Comparison of ENCODE assay signal across 19 mouse cellular contexts in the genomic region with DNA sequence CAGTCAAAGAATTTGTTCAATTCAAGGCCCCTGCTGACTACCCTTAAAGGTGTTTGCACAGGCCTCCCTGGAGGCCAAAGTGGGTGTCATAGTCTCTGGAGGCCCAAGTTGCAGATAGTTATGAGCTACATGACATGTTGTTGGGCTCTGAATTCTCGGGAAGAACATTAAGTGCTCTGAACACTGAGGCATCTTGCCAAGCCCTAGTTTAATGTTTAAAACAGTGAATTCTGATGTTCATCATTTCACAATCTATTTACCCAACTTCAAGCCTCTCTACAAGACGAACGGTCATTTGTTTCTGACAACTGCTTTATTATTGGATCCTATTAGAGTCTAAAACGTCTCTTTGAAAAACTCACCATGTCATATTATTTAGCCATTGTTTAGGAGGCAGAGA.
DNase-seq lines count a peak whose midpoint lies in the region; ATAC-seq and TF ChIP-seq lines count a peak whose summit lies in the region.
"Had no signal": no experiment of that assay in that cellular context is flagged by ENCODE, and none has a peak within 500 bp of the region (broad histone marks: within the 10 kb centered on the region; RNA-seq: fewer than 3 reads in every experiment).

No protein-coding gene starts in this region.

- no peaks in the 10 kb centered on the region for H3K4me1 ChIP-seq in kidney, embryonic 16.5 days (ENCODE audit: insufficient read depth, low read length)
- no peaks in the 10 kb centered on the region for H3K4me1 ChIP-seq in liver, postnatal 0 days (ENCODE audit: insufficient read depth)
- H3K4me1 ChIP-seq in midbrain, embryonic 16.5 days (ENCODE audit: control insufficient read depth, insufficient read depth, low read length): no peaks in the 10 kb centered on the region
- H3K4me1 ChIP-seq: embryonic facial prominence, embryonic 12.5 days; forebrain, embryonic 15.5 days; heart, embryonic 15.5 days; hindbrain, embryonic 13.5 days had no signal

- 71% methylated on average over 4 of the region's 4 CpGs for WGBS in kidney, embryonic 16.5 days
- WGBS in liver, postnatal 0 days (ENCODE audit: insufficient replicate concordance): 74% methylated on average over 4 of the region's 4 CpGs
- WGBS in midbrain, embryonic 16.5 days: 92% methylated on average over 4 of the region's 4 CpGs

- no peak overlapping the region for H3K4me2 ChIP-seq in kidney, embryonic 16.5 days (replicated peaks; ENCODE audit: low read depth, low read length)
- H3K4me2 ChIP-seq in liver, postnatal 0 days (ENCODE audit: low read depth, low read length): no peak overlapping the region
- no peak overlapping the region for H3K4me2 ChIP-seq in midbrain, embryonic 16.5 days (ENCODE audit: low read length)
- H3K4me2 ChIP-seq: embryonic facial prominence, embryonic 12.5 days; forebrain, embryonic 15.5 days; heart, embryonic 11.5 days; heart, embryonic 15.5 days; hindbrain, embryonic 13.5 days had no signal

- H3K36me3 ChIP-seq in kidney, embryonic 16.5 days (ENCODE audit: insufficient read depth, low read length): no peaks in the 10 kb centered on the region
- H3K36me3 ChIP-seq in liver, postnatal 0 days (replicated peaks; ENCODE audit: insufficient read depth, low read length): no peaks in the 10 kb centered on the region
- no peaks in the 10 kb centered on the region for H3K36me3 ChIP-seq in midbrain, embryonic 16.5 days (ENCODE audit: control insufficient read depth, insufficient read depth, low read length)
- H3K36me3 ChIP-seq: embryonic facial prominence, embryonic 12.5 days; forebrain, embryonic 15.5 days; heart, embryonic 15.5 days; hindbrain, embryonic 13.5 days had no signal

- no peak for TF ChIP-seq CTCF in liver, postnatal 0 days (IDR thresholded peaks at IDR 0.05; ENCODE audit: low read depth)

- TF ChIP-seq EP300 in liver, postnatal 0 days (IDR thresholded peaks at IDR 0.05; ENCODE audit: low read depth): no peak

- no peak for ATAC-seq in kidney, embryonic 16.5 days (ENCODE audit: low FRiP score, low TSS enrichment)
- peak; percentile 23; the same call in 1 of the 2 replicates for ATAC-seq in liver, postnatal 0 days
- ATAC-seq in midbrain, embryonic 16.5 days: no peak
- ATAC-seq: forebrain, embryonic 15.5 days had no signal

- H3K27me3 ChIP-seq in kidney, embryonic 16.5 days (ENCODE audit: insufficient read depth, low read length): no peaks in the 10 kb centered on the region
- no peaks in the 10 kb centered on the region for H3K27me3 ChIP-seq in liver, postnatal 0 days (ENCODE audit: insufficient read depth, low read length)
- H3K27me3 ChIP-seq in midbrain, embryonic 16.5 days (ENCODE audit: control insufficient read depth, insufficient read depth, low read depth, low read length): no peaks in the 10 kb centered on the region
- H3K27me3 ChIP-seq: CH12.LX; embryonic facial prominence, embryonic 12.5 days; forebrain, embryonic 15.5 days; heart, embryonic 15.5 days; hindbrain, embryonic 13.5 days had no signal

- H3K9me3 ChIP-seq in kidney, embryonic 16.5 days (ENCODE audit: low read length): no peaks in the 10 kb centered on the region
- H3K9me3 ChIP-seq in liver, postnatal 0 days (ENCODE audit: low read length): no peaks in the 10 kb centered on the region
- no peaks in the 10 kb centered on the region for H3K9me3 ChIP-seq in midbrain, embryonic 16.5 days (replicated peaks; ENCODE audit: control insufficient read depth, low read length, poor library complexity, severe bottlenecking)
- H3K9me3 ChIP-seq: embryonic facial prominence, embryonic 12.5 days; forebrain, embryonic 15.5 days; heart, embryonic 15.5 days; hindbrain, embryonic 13.5 days had no signal

- DNase-seq in kidney, adult 9 months: peak; percentile 68
- no peak for DNase-seq in liver, postnatal 0 days
- DNase-seq in liver: no peak
- DNase-seq in ZHBTc4 (ENCODE audit: low read depth, low spot score): peak; percentile 3
- DNase-seq: adrenal gland, postnatal 10 days; cerebellum, adult 11-12 months; cerebellum, adult 9-10 months; cerebellum, postnatal 25 days; gastrocnemius, postnatal 10 days; heart, adult 2 months; heart, postnatal 14 days had no signal

- no peak overlapping the region for H3K9ac ChIP-seq in kidney, embryonic 16.5 days (replicated peaks; ENCODE audit: low read length)
- no peak overlapping the region for H3K9ac ChIP-seq in liver, postnatal 0 days (replicated peaks)
- H3K9ac ChIP-seq in midbrain, embryonic 16.5 days (ENCODE audit: low read depth, low read length): no peak overlapping the region
- H3K9ac ChIP-seq: embryonic facial prominence, embryonic 12.5 days; forebrain, embryonic 15.5 days; heart, embryonic 15.5 days; hindbrain, embryonic 13.5 days had no signal

- no peak overlapping the region for H3K4me3 ChIP-seq in kidney, embryonic 16.5 days (ENCODE audit: low read length)
- no peak overlapping the region for H3K4me3 ChIP-seq in liver, postnatal 0 days (ENCODE audit: low read depth, low read length)
- no peak overlapping the region for H3K4me3 ChIP-seq in midbrain, embryonic 16.5 days (ENCODE audit: low read depth, low read length)
- H3K4me3 ChIP-seq: embryonic facial prominence, embryonic 12.5 days; forebrain, embryonic 15.5 days; heart, adult 2 months; heart, embryonic 15.5 days; hindbrain, embryonic 13.5 days had no signal

- no peak overlapping the region for H3K27ac ChIP-seq in kidney, embryonic 16.5 days (ENCODE audit: low read length)
- H3K27ac ChIP-seq in liver, postnatal 0 days (ENCODE audit: low read depth): no peak overlapping the region
- no peak overlapping the region for H3K27ac ChIP-seq in midbrain, embryonic 16.5 days (ENCODE audit: low read length)
- H3K27ac ChIP-seq: embryonic facial prominence, embryonic 12.5 days; forebrain, embryonic 15.5 days; heart, adult 2 months; heart, embryonic 15.5 days; hindbrain, embryonic 13.5 days had no signal

Comparison
In these comparisons a context has a peak if more than half of its experiments do, and no peak if none do; other contexts are left out.
1. DNase-seq: peak in kidney, adult 9 months (single experiment) and ZHBTc4 (single experiment); none in liver, postnatal 0 days (single experiment) and liver (single experiment).